Mouse (Mus musculus) liver, adult 2 months (tissue): ENCODE data around the gene Galnt10.

ENCODE experiments used
- CTCF ChIP-seq: fragments of 200-500 bp; IDR thresholded peaks from 2 replicates; pipeline ENCODE4 v1.5.1; 2011; ENCODE audit warnings: low read depth, low read length, control low read depth
- POLR2A ChIP-seq: fragments of 200-500 bp; IDR thresholded peaks from 2 replicates; pipeline ENCODE4 v1.6.1; 2011; ENCODE audit warnings: low read length, control low read depth; ENCODE audit not compliant: insufficient read depth; ENCODE audit errors: extremely low read depth

DNA sequence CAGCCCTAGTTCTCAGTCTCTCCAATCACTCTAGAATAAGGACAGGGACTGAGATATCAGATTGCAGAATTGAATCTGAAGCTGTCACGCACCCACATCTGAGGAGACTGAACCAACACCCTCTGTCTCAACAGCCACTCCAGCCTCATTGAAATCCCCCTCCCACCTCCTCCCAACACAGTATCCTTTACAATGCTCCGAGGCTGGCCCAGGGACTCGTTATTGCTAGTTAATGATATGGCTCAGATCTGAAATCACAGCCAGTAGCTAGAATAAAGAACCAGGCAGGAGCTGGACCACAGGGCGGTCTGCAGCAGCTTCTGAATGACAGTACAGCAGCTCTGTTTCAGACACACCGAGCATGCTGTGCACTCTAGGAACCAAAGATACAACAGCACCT lies 40.2 kb upstream of the Galnt10 start:
- TF ChIP-seq CTCF (no peak), POLR2A (no peak)
